24 mouse cellular contexts compared by ENCODE assay signal in genomic region chr10:21245558-21245957, GRCm38 (mm10). TPM values are rescaled to one million over a fixed set of nuclear protein-coding genes. Genes with fewer than 3 reads are reported as not detected.
DNase-seq lines count a peak whose midpoint lies in the region; ATAC-seq and TF ChIP-seq lines count a peak whose summit lies in the region.
"Had no signal": no experiment of that assay in that cellular context is flagged by ENCODE, and none has a peak within 500 bp of the region (broad histone marks: within the 10 kb centered on the region; RNA-seq: fewer than 3 reads in every experiment).

No protein-coding gene starts in this region.

- peaks cover 35 to 38% of the 10 kb centered on the region in 2 experiments for H3K4me1 ChIP-seq in MEL (ENCODE audit: control insufficient read depth in 1 of 2, insufficient read depth in 2 of 2, low read length in 2 of 2)
- peaks cover 44% of the 10 kb centered on the region for H3K4me1 ChIP-seq in liver, embryonic 15.5 days (replicated peaks)
- H3K4me1 ChIP-seq: embryonic facial prominence, embryonic 10.5 days; embryonic facial prominence, embryonic 13.5 days; forebrain, embryonic 12.5 days; forebrain, embryonic 15.5 days; heart, embryonic 10.5 days; heart, embryonic 13.5 days; hindbrain, embryonic 12.5 days; hindbrain, embryonic 15.5 days had no signal

- H3K9me3 ChIP-seq in MEL (replicated peaks; ENCODE audit: insufficient read depth, low read length): no peaks in the 10 kb centered on the region
- H3K9me3 ChIP-seq in liver, embryonic 15.5 days (replicated peaks): no peaks in the 10 kb centered on the region
- H3K9me3 ChIP-seq: embryonic facial prominence, embryonic 10.5 days; embryonic facial prominence, embryonic 13.5 days; forebrain, embryonic 12.5 days; forebrain, embryonic 15.5 days; heart, embryonic 10.5 days; heart, embryonic 13.5 days; hindbrain, embryonic 12.5 days; hindbrain, embryonic 15.5 days had no signal

- peak overlapping the region; percentile 61 for H3K27ac ChIP-seq in MEL (ENCODE audit: control insufficient read depth, low read depth, low read length)
- no peak overlapping the region for H3K27ac ChIP-seq in liver, embryonic 15.5 days (replicated peaks)
- H3K27ac ChIP-seq: embryonic facial prominence, embryonic 10.5 days; embryonic facial prominence, embryonic 13.5 days; forebrain, embryonic 12.5 days; forebrain, embryonic 15.5 days; heart, adult 2 months; heart, embryonic 10.5 days; heart, embryonic 13.5 days; hindbrain, embryonic 12.5 days; hindbrain, embryonic 15.5 days had no signal

- peak in 1 of 2 experiments; percentile 28; a peak in 1 of 4 replicates for TF ChIP-seq POLR2A in MEL (IDR thresholded peaks at IDR 0.05; ENCODE audit: control insufficient read depth in 1 of 2, insufficient read depth in 1 of 2, low read depth in 1 of 2, low read length in 2 of 2, poor library complexity in 1 of 2)

- peak; percentile 66 to 88 for TF ChIP-seq EP300 in MEL (IDR thresholded peaks at IDR 0.05; ENCODE audit: low read depth in 1 of 2, low read length in 2 of 2)

- H3K79me2 ChIP-seq in MEL (ENCODE audit: control insufficient read depth, insufficient read depth, low read length, poor library complexity): peaks cover 11% of the 10 kb centered on the region

- DNase-seq in MEL (ENCODE audit: low read depth, low spot score): peak; percentile 62
- DNase-seq in cerebellum, adult 9-11 months: no peak
- no peak for DNase-seq in testis, postnatal 10 days (ENCODE audit: low spot score)
- DNase-seq: adrenal gland, postnatal 10 days; adrenal gland, postnatal 36 days; cerebellum, adult 18-20 months; cerebellum, adult 9-10 months; cerebellum, postnatal 25 days; embryo, embryonic 11 days; gastrocnemius, postnatal 25 days; heart, adult 2 months; heart, postnatal 14 days had no signal

- TF ChIP-seq CTCF in MEL (IDR thresholded peaks at IDR 0.05 in 2 of 3, conservative IDR thresholded peaks at IDR 0.05 in 1 of 3; ENCODE audit: control insufficient read depth in 1 of 3, insufficient read depth in 1 of 3, low read depth in 2 of 3, low read length in 3 of 3, poor library complexity in 1 of 3, severe bottlenecking in 1 of 3): no peak

- peaks cover 0 to 51% of the 10 kb centered on the region in 2 experiments; a peak in 3 of 4 replicates for H3K36me3 ChIP-seq in MEL (ENCODE audit: control insufficient read depth in 1 of 2, insufficient read depth in 2 of 2, low read length in 2 of 2)
- H3K36me3 ChIP-seq in liver, embryonic 15.5 days (replicated peaks): no peaks in the 10 kb centered on the region
- H3K36me3 ChIP-seq: embryonic facial prominence, embryonic 10.5 days; embryonic facial prominence, embryonic 13.5 days; forebrain, embryonic 12.5 days; forebrain, embryonic 15.5 days; heart, embryonic 10.5 days; heart, embryonic 13.5 days; hindbrain, embryonic 12.5 days; hindbrain, embryonic 15.5 days had no signal

- no peak for TF ChIP-seq RAD21 in MEL (IDR thresholded peaks at IDR 0.05; ENCODE audit: low read depth, low read length)

- no peak overlapping the region for H3K4me3 ChIP-seq in MEL (ENCODE audit: control insufficient read depth in 1 of 2, insufficient read depth in 1 of 2, low read depth in 2 of 2, low read length in 2 of 2)
- H3K4me3 ChIP-seq in liver, embryonic 15.5 days (replicated peaks): no peak overlapping the region
- H3K4me3 ChIP-seq: embryonic facial prominence, embryonic 10.5 days; embryonic facial prominence, embryonic 13.5 days; erythroblast, embryonic 14.5 days; forebrain, embryonic 12.5 days; forebrain, embryonic 15.5 days; heart, adult 2 months; heart, embryonic 10.5 days; heart, embryonic 13.5 days; hindbrain, embryonic 12.5 days; hindbrain, embryonic 15.5 days had no signal

- peak; percentile 35; the same call in 1 of the 2 replicates for ATAC-seq in common myeloid progenitor, adult 5-6 weeks (replicated peaks; ENCODE audit: low read depth, poor library complexity, severe bottlenecking)
- ATAC-seq in liver, embryonic 15.5 days (ENCODE audit: insufficient read depth): peak; percentile 50
- peak; percentile 44 for ATAC-seq in megakaryocyte-erythroid progenitor cell, adult 5-6 weeks (replicated peaks; ENCODE audit: low FRiP score, low TSS enrichment, poor library complexity, severe bottlenecking)
- ATAC-seq: forebrain, embryonic 15.5 days had no signal

- H3K27me3 ChIP-seq in MEL (ENCODE audit: control insufficient read depth in 1 of 2, insufficient read depth in 2 of 2, low read length in 2 of 2): no peaks in the 10 kb centered on the region
- H3K27me3 ChIP-seq in liver, embryonic 15.5 days: no peaks in the 10 kb centered on the region
- H3K27me3 ChIP-seq: embryonic facial prominence, embryonic 13.5 days; forebrain, embryonic 12.5 days; forebrain, embryonic 15.5 days; heart, embryonic 13.5 days; hindbrain, embryonic 12.5 days; hindbrain, embryonic 15.5 days had no signal

- WGBS in liver, embryonic 15.5 days (ENCODE audit: insufficient replicate concordance): 36% methylated on average over 5 of the region's 5 CpGs

- H3K9ac ChIP-seq in MEL (ENCODE audit: control insufficient read depth, low read depth, low read length, poor library complexity, severe bottlenecking): no peak overlapping the region
- no peak overlapping the region for H3K9ac ChIP-seq in liver, embryonic 15.5 days
- H3K9ac ChIP-seq: embryonic facial prominence, embryonic 13.5 days; forebrain, embryonic 12.5 days; forebrain, embryonic 15.5 days; heart, embryonic 13.5 days; hindbrain, embryonic 12.5 days; hindbrain, embryonic 15.5 days had no signal

- H3K4me2 ChIP-seq in liver, embryonic 15.5 days: no peak overlapping the region
- H3K4me2 ChIP-seq: embryonic facial prominence, embryonic 13.5 days; forebrain, embryonic 12.5 days; forebrain, embryonic 15.5 days; heart, embryonic 13.5 days; hindbrain, embryonic 12.5 days; hindbrain, embryonic 15.5 days had no signal

TF ChIP-seq in MEL, 35 proteins besides CTCF, POLR2A, EP300 and RAD21:
- TF ChIP-seq ETS1 (IDR thresholded peaks at IDR 0.05; ENCODE audit: low read depth, low read length) (peak; percentile 72), HCFC1 (IDR thresholded peaks at IDR 0.05; ENCODE audit: low read depth, low read length) (0 out of 2 replicates have a peak, but pooled peaks have one; percentile 5), ZC3H11A (IDR thresholded peaks at IDR 0.05; ENCODE audit: low read depth, low read length) (no peak), TBP (IDR thresholded peaks at IDR 0.05; ENCODE audit: low read depth, low read length) (0 out of 2 replicates have a peak, but pooled peaks have one; percentile 34), KAT2A (conservative IDR thresholded peaks at IDR 0.05; ENCODE audit: low read depth, low read length) (no peak), JUND (IDR thresholded peaks at IDR 0.05; ENCODE audit: low read depth, low read length) (no peak), SIN3A (IDR thresholded peaks at IDR 0.05; ENCODE audit: low read length) (peak; percentile 77), MYB (IDR thresholded peaks at IDR 0.05; ENCODE audit: low read depth, low read length) (no peak), ZNF384 (IDR thresholded peaks at IDR 0.05; ENCODE audit: low read depth, low read length) (0 out of 2 replicates have a peak, but pooled peaks have one; percentile 11), POLR2AphosphoS2 (IDR thresholded peaks at IDR 0.05; ENCODE audit: low read length) (0 out of 2 replicates have a peak, but pooled peaks have one; percentile 54), USF1 (IDR thresholded peaks at IDR 0.05; ENCODE audit: low read depth, low read length) (no peak), CHD2 (IDR thresholded peaks at IDR 0.05; ENCODE audit: low read length) (no peak), ZKSCAN1 (IDR thresholded peaks at IDR 0.05; ENCODE audit: low read depth, low read length) (no peak), RCOR1 (IDR thresholded peaks at IDR 0.05; ENCODE audit: low read depth, low read length) (peak; percentile 69; the same call in 1 of the 2 replicates), UBTF (IDR thresholded peaks at IDR 0.05; ENCODE audit: borderline replicate concordance, insufficient read depth, low read depth, low read length) (no peak), ELF1 (IDR thresholded peaks at IDR 0.05; ENCODE audit: low read depth, low read length) (no peak), MEF2A (IDR thresholded peaks at IDR 0.05; ENCODE audit: extremely low read depth, insufficient replicate concordance, low read depth, low read length, poor library complexity, severe bottlenecking) (no peak), NELFE (IDR thresholded peaks at IDR 0.05; ENCODE audit: low read depth, low read length) (0 out of 2 replicates have a peak, but pooled peaks have one; percentile 10), TCF12 (IDR thresholded peaks at IDR 0.05; ENCODE audit: low read depth, low read length) (peak; percentile 74), MYC (IDR thresholded peaks at IDR 0.05; ENCODE audit: low read depth, low read length) (no peak), NRF1 (IDR thresholded peaks at IDR 0.05; ENCODE audit: insufficient read depth, low read depth, low read length, poor library complexity, severe bottlenecking) (no peak), GATA1 (IDR thresholded peaks at IDR 0.05; ENCODE audit: low read depth, low read length) (peak; percentile 75), MAX (IDR thresholded peaks at IDR 0.05; ENCODE audit: low read length) (no peak), TAL1 (IDR thresholded peaks at IDR 0.05; ENCODE audit: low read length) (peak; percentile 36), E2F4 (IDR thresholded peaks at IDR 0.05; ENCODE audit: borderline replicate concordance, low read depth, low read length) (no peak), MAFK (IDR thresholded peaks at IDR 0.05; ENCODE audit: borderline replicate concordance, low read depth, low read length) (no peak)
TF ChIP-seq in MEL: peak in this region for 11.

RNA-seq across cellular contexts. Expression of gene Hbs1l, which starts 50.2 kb away (rescaled TPM):
- total RNA-seq in MEL (2012; rRNA removed): 115 and 133 TPM in 2 replicates
- polyA plus RNA-seq in MEL (2012; ENCODE audit: insufficient read depth in 1 of 2, insufficient read length in 2 of 2, low read depth in 1 of 2, low replicate concordance in 2 of 2, missing spikeins in 1 of 2): 100 to 1,000 TPM in 1 of 2 experiments, not detected in 1; 103 TPM
- total RNA-seq in common myeloid progenitor, adult 5-6 weeks (2017): 92.0 and 96.5 TPM in 2 replicates
- 56.8 and 56.9 TPM in 2 replicates for polyA plus RNA-seq in liver, embryonic 15.5 days (2015; fragmentation: Nextera tagmentation; extraction: Ambion mirVana)
- 81.6 and 95.5 TPM in 2 replicates for total RNA-seq in megakaryocyte-erythroid progenitor cell, adult 5-6 weeks (2014; fragmentation: Nextera tagmentation)
- total RNA-seq in megakaryocyte-erythroid progenitor cell, adult 5-6 weeks (2017): 106 and 108 TPM in 2 replicates
